Mouse (Mus musculus) hindbrain, embryonic 13.5 days (tissue): ENCODE measurements around the gene Tnfrsf8. TPM values are rescaled to one million over a fixed set of nuclear protein-coding genes. Genes with fewer than 3 reads are reported as not detected.
"Not testable (repeated sequence)": the region's sequence is repeated elsewhere in the genome, so short reads cannot be mapped to it uniquely, and the experiment has no call there.

Experiments used
- ATAC-seq: fragments of 200-750 bp; cut with Nextera tagmentation; 2 replicates; pipeline ENCODE4 v1.8.0; 2017; ENCODE audit warnings: moderate TSS enrichment; ENCODE audit not compliant: low FRiP score
- H3K27ac ChIP-seq: fragments of 300-500 bp; sonication (generic); 2 replicates; pipeline ENCODE4 v1.5.1; 2015; ENCODE audit warnings: inconsistent platforms, mild to moderate bottlenecking, moderate library complexity
- H3K27me3 ChIP-seq: fragments of 300-500 bp; sonication (generic); 2 replicates; pipeline ENCODE4 v1.6.1; 2015; ENCODE audit warnings: mild to moderate bottlenecking, inconsistent platforms
- H3K36me3 ChIP-seq: fragments of 300-500 bp; sonication (generic); 2 replicates; pipeline ENCODE4 v1.6.1; 2015; ENCODE audit warnings: mild to moderate bottlenecking, inconsistent platforms
- H3K4me1 ChIP-seq: fragments of 300-500 bp; sonication (generic); replicated peaks from 2 replicates; pipeline ENCODE4 v1.6.1; 2015; ENCODE audit warnings: inconsistent platforms
- H3K4me2 ChIP-seq: fragments of 300-500 bp; sonication (generic); 2 replicates; pipeline ENCODE4 v1.6.1; 2015; ENCODE audit warnings: inconsistent platforms, mild to moderate bottlenecking, moderate library complexity
- H3K4me3 ChIP-seq: fragments of 300-500 bp; sonication (generic); 2 replicates; pipeline ENCODE4 v1.5.1; 2015; ENCODE audit warnings: mild to moderate bottlenecking, inconsistent platforms
- H3K9ac ChIP-seq: fragments of 300-500 bp; sonication (generic); 2 replicates; pipeline ENCODE4 v1.6.1; 2015; ENCODE audit warnings: mild to moderate bottlenecking, inconsistent platforms
- H3K9me3 ChIP-seq: fragments of 300-500 bp; sonication (generic); 2 replicates; pipeline ENCODE4 v1.6.1; 2016; ENCODE audit warnings: inconsistent platforms
- WGBS: fragments of 180-500 bp; shearing (Covaris S2); methylation state at CpG from one replicate; pipeline ENCODE4 v1.1.7; 2015; 5-methylcytosine and 5-hydroxymethylcytosine counted together
- polyA plus RNA-seq: library from polyadenylated mRNA; unstranded; fragments of >200 nt; fragmentation: Nextera tagmentation; extraction: Ambion mirVana; gene quantifications from 2 replicates; pipeline ENCODE4 v1.2.1, GENCODE M21; 2015

The Tnfrsf8 gene
- polyA plus RNA-seq, 1 experiment from 2014 or later, result 0.12 TPM

DNA sequence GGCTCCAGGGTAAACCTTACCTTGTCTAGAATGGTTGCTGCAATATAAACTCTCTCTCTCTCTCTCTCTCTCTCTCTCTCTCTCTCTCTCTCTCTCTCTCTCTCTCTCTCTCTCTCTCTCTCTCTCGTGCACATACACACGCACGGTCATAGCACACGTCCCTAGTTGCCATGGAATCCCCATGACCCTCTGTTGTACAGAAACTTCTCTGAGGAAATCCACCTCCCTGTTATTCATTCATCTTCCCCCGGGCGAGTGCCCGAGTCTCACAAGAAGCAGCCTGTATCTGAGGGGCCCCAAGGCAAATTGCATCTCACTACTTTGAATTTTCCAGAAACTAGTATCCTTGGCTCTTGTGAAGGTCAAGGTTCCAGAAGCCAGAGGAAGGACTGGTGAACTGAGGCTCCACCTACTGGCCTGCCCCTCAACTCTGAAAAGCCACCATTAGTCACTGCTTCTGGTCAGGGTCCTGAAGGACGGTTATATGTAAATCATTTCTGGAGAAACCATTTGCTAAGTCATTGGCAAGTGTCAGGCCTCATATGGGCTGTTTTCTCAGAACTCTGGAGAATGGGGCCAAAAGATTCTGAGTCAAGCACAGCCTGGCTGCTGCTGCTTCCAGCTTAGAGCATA, 8.1 kb upstream of the Tnfrsf8 start:
- H3K4me2 ChIP-seq, result no peak overlapping the region
- H3K27me3 ChIP-seq, result no peaks in the 10 kb centered on the region
- H3K9ac ChIP-seq, result no peak overlapping the region
- H3K27ac ChIP-seq, result no peak overlapping the region
- no peaks in the 10 kb centered on the region for H3K4me1 ChIP-seq
- no peaks in the 10 kb centered on the region for H3K9me3 ChIP-seq
- H3K4me3 ChIP-seq, result no peak overlapping the region
- ATAC-seq, result no peak
- WGBS, result 81% methylated on average over 8 of the region's 8 CpGs
- H3K36me3 ChIP-seq, result no peaks in the 10 kb centered on the region

DNA sequence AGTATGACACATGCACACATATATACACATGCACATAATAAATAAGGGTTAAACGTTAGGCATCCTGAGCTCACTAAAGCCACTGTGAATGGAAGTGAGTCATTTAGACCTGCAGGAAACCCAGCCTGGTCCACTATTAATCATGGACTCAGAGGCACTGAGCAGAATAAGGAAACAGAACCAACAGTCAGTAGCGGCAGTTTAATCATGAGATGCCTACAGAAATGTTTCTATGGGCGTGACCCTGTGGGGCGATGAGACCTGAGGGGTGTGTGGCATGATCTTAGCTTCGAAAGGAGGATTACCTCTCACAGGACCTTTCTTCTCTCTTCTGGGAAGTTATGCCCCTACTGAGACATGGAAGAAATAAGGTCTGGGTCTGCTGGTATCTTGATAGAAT, 7.2 kb upstream of the Tnfrsf8 start:
- no peak overlapping the region for H3K4me3 ChIP-seq
- no peaks in the 10 kb centered on the region for H3K27me3 ChIP-seq
- ATAC-seq, result no peak
- H3K9me3 ChIP-seq, result no peaks in the 10 kb centered on the region
- no peak overlapping the region for H3K4me2 ChIP-seq
- no peaks in the 10 kb centered on the region for H3K36me3 ChIP-seq
- H3K4me1 ChIP-seq, result no peaks in the 10 kb centered on the region
- no peak overlapping the region for H3K9ac ChIP-seq
- 93% methylated on average over 5 of the region's 5 CpGs for WGBS
- no peak overlapping the region for H3K27ac ChIP-seq

DNA sequence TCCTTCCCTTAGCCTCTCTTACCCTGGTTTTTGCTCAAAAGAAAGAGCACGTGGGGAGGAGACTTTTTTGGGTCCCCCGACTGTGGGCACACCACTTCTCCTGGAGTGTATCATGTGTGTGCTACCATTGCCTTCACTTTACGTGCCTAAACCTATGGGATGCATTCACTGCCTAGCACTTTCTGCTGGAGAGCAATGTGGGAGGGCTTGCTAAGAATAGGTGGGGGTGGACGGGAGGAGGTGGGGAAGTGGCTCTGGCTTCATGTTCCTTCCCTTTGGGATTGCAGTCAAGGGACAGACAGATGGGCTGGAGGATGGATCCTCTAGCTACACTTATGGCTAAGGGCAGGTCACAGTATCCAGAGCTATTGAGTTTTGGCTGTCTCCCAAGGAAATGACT, 5.7 kb upstream of the Tnfrsf8 start:
- H3K27ac ChIP-seq, result no peak overlapping the region
- H3K9me3 ChIP-seq, result no peaks in the 10 kb centered on the region
- no peak overlapping the region for H3K4me3 ChIP-seq
- 84% methylated on average over 4 of the region's 4 CpGs for WGBS
- no peaks in the 10 kb centered on the region for H3K27me3 ChIP-seq
- no peaks in the 10 kb centered on the region for H3K36me3 ChIP-seq
- H3K4me1 ChIP-seq, result no peaks in the 10 kb centered on the region
- no peak overlapping the region for H3K9ac ChIP-seq
- no peak for ATAC-seq
- no peak overlapping the region for H3K4me2 ChIP-seq

DNA sequence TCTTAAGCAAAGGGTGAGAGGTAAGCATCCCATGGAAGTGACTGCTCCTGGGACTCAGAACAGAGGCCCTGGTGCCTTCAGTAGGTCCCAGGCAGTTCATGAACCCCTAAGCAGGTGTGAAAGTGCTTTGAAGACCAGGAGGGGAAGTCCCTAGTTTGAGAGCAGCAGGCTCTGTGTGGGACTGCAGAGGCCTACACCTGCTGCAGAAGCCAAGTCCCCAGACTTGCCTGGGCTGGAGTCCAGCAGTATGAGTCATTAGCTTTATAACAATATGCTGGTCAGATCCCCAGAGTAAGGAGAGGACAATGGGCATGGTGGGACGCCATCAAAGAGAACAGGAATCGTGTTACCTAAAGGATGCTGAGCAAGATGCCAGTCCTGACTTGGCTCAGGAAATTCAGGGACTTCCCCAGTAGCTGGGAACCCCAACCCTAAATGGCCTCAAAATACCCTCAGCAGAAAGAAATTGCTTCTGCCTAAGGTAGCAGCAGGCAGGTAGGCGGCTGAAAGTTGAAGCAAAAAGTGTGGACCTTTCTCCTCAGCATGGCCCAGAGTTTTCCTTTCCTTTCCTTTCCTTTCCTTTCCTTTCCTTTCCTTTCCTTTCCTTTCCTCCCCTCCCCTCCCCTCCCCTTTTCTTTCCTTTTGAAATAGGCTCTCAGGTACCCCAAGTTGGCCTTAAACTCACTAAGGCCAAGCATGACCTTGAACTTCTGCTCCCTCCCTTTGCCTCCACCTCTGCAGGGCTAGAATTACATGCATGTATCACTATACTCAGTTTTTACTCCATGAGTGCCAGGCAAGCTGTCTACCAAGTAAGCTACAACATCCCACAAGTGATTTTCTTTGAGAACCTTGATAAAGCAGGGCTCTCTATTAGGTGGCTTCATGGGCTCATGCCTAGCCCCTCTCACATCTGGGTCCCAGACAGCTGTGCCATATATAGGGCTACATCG, 4.6 kb upstream of the Tnfrsf8 start:
- Histone ChIP-seq H3K4me2 (no peak overlapping the region), H3K9ac (no peak overlapping the region), H3K4me3 (no peak overlapping the region), H3K27me3 (peaks cover 9% of the 10 kb centered on the region), H3K27ac (no peak overlapping the region), H3K36me3 (no peaks in the 10 kb centered on the region), H3K4me1 (0 out of 2 replicates have a peak, but pooled peaks cover 5% of the 10 kb centered on the region), H3K9me3 (no peaks in the 10 kb centered on the region)
- 71% methylated on average over 4 of the region's 4 CpGs for WGBS
- no peak for ATAC-seq

DNA sequence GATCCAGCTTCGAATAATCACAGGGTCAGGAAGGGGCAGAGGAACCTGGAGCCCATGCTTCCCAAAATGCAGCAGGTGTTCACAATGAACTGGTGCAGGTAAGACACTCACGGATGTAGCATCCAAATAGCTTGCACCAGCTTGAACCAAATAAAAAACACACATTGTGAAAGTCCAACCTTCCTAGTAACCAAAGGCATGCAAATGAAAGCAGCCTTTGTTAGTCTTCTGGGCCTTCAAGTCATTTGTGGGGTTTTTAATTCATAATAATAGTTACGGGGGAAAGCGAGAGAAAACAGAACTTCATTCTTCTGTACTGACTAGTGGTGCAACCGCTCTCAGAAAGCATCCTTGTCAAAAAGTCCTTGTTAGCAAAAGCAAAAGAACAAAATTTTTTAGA, 1.7 kb upstream of the Tnfrsf8 start:
- no peak overlapping the region for H3K4me3 ChIP-seq
- no peak for ATAC-seq
- H3K4me1 ChIP-seq, result 0 out of 2 replicates have a peak, but pooled peaks cover 5% of the 10 kb centered on the region
- H3K27me3 ChIP-seq, result peaks cover 16% of the 10 kb centered on the region
- 84% methylated on average over 5 of the region's 5 CpGs for WGBS
- no peak overlapping the region for H3K27ac ChIP-seq
- no peaks in the 10 kb centered on the region for H3K9me3 ChIP-seq
- no peak overlapping the region for H3K9ac ChIP-seq
- no peak overlapping the region for H3K4me2 ChIP-seq
- H3K36me3 ChIP-seq, result no peaks in the 10 kb centered on the region

DNA sequence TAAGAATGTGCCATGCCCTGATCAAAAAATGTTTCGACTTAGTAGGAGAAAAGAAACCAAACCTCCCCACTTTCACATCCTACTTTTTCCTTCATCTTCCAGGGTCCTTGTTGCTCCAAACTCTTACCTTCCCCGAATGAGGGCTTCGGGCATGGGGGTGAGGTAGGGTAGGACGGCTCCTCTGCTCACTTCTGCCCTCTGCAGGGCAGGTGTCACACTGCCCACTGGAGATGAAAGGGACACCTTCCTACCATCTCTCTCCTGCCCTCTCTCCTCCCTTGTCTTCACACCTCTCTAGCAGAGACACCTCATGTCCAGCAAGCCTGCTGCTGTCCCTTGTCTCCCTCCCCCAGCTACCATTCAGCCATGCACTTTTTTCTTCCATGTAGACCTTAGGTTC, 998 bp downstream of the Tnfrsf8 start:
- 0 out of 2 replicates have a peak, but pooled peaks cover 5% of the 10 kb centered on the region for H3K4me1 ChIP-seq
- no peak overlapping the region for H3K9ac ChIP-seq
- no peak for ATAC-seq
- no peak overlapping the region for H3K4me3 ChIP-seq
- peaks cover 16% of the 10 kb centered on the region for H3K27me3 ChIP-seq
- H3K9me3 ChIP-seq, result no peaks in the 10 kb centered on the region
- H3K4me2 ChIP-seq, result no peak overlapping the region
- H3K36me3 ChIP-seq, result no peaks in the 10 kb centered on the region
- H3K27ac ChIP-seq, result no peak overlapping the region
- WGBS, result 89% methylated on average over 4 of the region's 4 CpGs

GRCm38 (mm10) chr4:145313256-145313655, 1.7 kb downstream of the Tnfrsf8 start:
- Histone ChIP-seq H3K9ac (no peak overlapping the region), H3K36me3 (no peaks in the 10 kb centered on the region), H3K27ac (no peak overlapping the region), H3K9me3 (no peaks in the 10 kb centered on the region), H3K4me1 (0 out of 2 replicates have a peak, but pooled peaks cover 5% of the 10 kb centered on the region), H3K27me3 (peaks cover 16% of the 10 kb centered on the region), H3K4me2 (no peak overlapping the region), H3K4me3 (no peak overlapping the region)
- ATAC-seq, result no peak
- 83% methylated on average over 3 of the region's 3 CpGs for WGBS

DNA sequence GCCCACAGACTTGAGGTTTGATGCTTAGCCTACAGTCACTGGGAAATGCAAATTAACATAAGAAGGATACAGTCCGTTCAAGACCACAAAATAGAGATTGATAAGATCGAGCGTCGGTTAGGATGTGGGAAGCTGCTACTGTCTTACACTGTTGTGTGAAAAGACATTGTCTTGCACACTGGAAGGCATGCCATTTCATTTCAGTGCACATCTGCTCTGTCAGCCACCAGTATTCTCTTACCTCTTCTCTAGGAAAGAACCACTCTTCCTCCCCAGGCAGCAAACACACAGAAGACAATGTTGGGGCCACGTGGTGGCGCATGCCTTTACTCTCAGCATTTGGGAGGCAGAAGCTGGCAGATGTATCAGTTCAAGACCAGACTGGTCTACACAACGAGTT, 2.4 kb downstream of the Tnfrsf8 start:
- 0 out of 2 replicates have a peak, but pooled peaks cover 5% of the 10 kb centered on the region for H3K4me1 ChIP-seq
- no peak overlapping the region for H3K9ac ChIP-seq
- no peak for ATAC-seq
- no peak overlapping the region for H3K4me2 ChIP-seq
- H3K4me3 ChIP-seq, result no peak overlapping the region
- H3K36me3 ChIP-seq, result no peaks in the 10 kb centered on the region
- peaks cover 16% of the 10 kb centered on the region for H3K27me3 ChIP-seq
- 72% methylated on average over 7 of the region's 7 CpGs for WGBS
- no peaks in the 10 kb centered on the region for H3K9me3 ChIP-seq
- no peak overlapping the region for H3K27ac ChIP-seq

- no peak overlapping the region for H3K9ac ChIP-seq
- H3K4me1 ChIP-seq, result 0 out of 2 replicates have a peak, but pooled peaks cover 5% of the 10 kb centered on the region
- peaks cover 16% of the 10 kb centered on the region for H3K27me3 ChIP-seq
- H3K4me2 ChIP-seq, result no peak overlapping the region
- no peak overlapping the region for H3K27ac ChIP-seq
- 92% methylated on average over 2 of the region's 2 CpGs for WGBS
- no peaks in the 10 kb centered on the region for H3K9me3 ChIP-seq
- no peaks in the 10 kb centered on the region for H3K36me3 ChIP-seq
- ATAC-seq, result no peak
- no peak overlapping the region for H3K4me3 ChIP-seq
Observed at GRCm38 (mm10) chr4:145310859-145311258, 4.1 kb downstream of the Tnfrsf8 start.

GRCm38 (mm10) chr4:145306422-145306821, 8.5 kb downstream of the Tnfrsf8 start:
- H3K4me1 ChIP-seq, result no peaks in the 10 kb centered on the region
- no peaks in the 10 kb centered on the region for H3K36me3 ChIP-seq
- ATAC-seq, result no peak
- H3K27me3 ChIP-seq, result no peaks in the 10 kb centered on the region
- H3K9me3 ChIP-seq, result no peaks in the 10 kb centered on the region
- WGBS, result 59% methylated on average over 4 of the region's 4 CpGs
- H3K9ac ChIP-seq, result no peak overlapping the region
- no peak overlapping the region for H3K4me2 ChIP-seq
- no peak overlapping the region for H3K4me3 ChIP-seq
- H3K27ac ChIP-seq, result no peak overlapping the region

GRCm38 (mm10) chr4:145305661-145306362, 9.2 kb downstream of the Tnfrsf8 start:
- H3K9me3 ChIP-seq, ATAC-seq, H3K36me3 ChIP-seq, H3K4me2 ChIP-seq, H3K27me3 ChIP-seq, H3K4me3 ChIP-seq, H3K27ac ChIP-seq, H3K9ac ChIP-seq, H3K4me1 ChIP-seq: not testable (repeated sequence)
- 36% methylated on average over 2 of the region's 2 CpGs for WGBS

GRCm38 (mm10) chr4:145304109-145304508, 10.9 kb downstream of the Tnfrsf8 start:
- Histone ChIP-seq H3K4me3 (no peak overlapping the region), H3K4me1 (no peaks in the 10 kb centered on the region), H3K27me3 (no peaks in the 10 kb centered on the region), H3K4me2 (no peak overlapping the region), H3K9me3 (no peaks in the 10 kb centered on the region), H3K27ac (no peak overlapping the region), H3K36me3 (no peaks in the 10 kb centered on the region), H3K9ac (no peak overlapping the region)
- WGBS, result 61% methylated on average over 4 of the region's 4 CpGs
- ATAC-seq, result peak; percentile 40
